Mouse (Mus musculus) mesoderm, embryonic 11.5 days (tissue): Measurements from ENCODE around the gene Duxf3.
"Not testable (repeated sequence)": the region's sequence is repeated elsewhere in the genome, so short reads cannot be mapped to it uniquely, and the experiment has no call there.

ENCODE experiments used
- DNase-seq: peaks from one replicate; pipeline ENCODE4 v3.0.0-alpha.2; 2012; ENCODE audit warnings: low read depth, low spot score

Duxf3 gene

GRCm38 (mm10) chr10:58223161-58223560, 9.3 kb downstream of the Duxf3 start:
- DNase-seq, result not testable (repeated sequence)

- DNase-seq, result not testable (repeated sequence)
Measured at GRCm38 (mm10) chr10:58221571-58221970, 10.9 kb downstream of the Duxf3 start.

GRCm38 (mm10) chr10:58220726-58221125, 11.7 kb downstream of the Duxf3 start:
- no peak for DNase-seq

- DNase-seq, result no peak
Measured at GRCm38 (mm10) chr10:58217366-58217765, 15.1 kb downstream of the Duxf3 start.

- DNase-seq, result no peak
Measured at GRCm38 (mm10) chr10:58215353-58215752, 17.1 kb downstream of the Duxf3 start.

GRCm38 (mm10) chr10:58214934-58215333, 17.5 kb downstream of the Duxf3 start:
- no peak for DNase-seq

GRCm38 (mm10) chr10:58214497-58214896, 18.0 kb downstream of the Duxf3 start:
- no peak for DNase-seq

GRCm38 (mm10) chr10:58212230-58212629, 20.2 kb downstream of the Duxf3 start:
- DNase-seq, result no peak

- no peak for DNase-seq
Measured at GRCm38 (mm10) chr10:58211213-58211612, 21.3 kb downstream of the Duxf3 start.

- DNase-seq, result no peak
Measured at GRCm38 (mm10) chr10:58210514-58210913, 22.0 kb downstream of the Duxf3 start.

- DNase-seq, result no peak
Measured at GRCm38 (mm10) chr10:58209710-58210467, 22.6 kb downstream of the Duxf3 start.

- DNase-seq, result no peak
Measured at GRCm38 (mm10) chr10:58206639-58207404, 25.7 kb downstream of the Duxf3 start.

GRCm38 (mm10) chr10:58205986-58206385, 26.5 kb downstream of the Duxf3 start:
- no peak for DNase-seq
